9 mouse cellular contexts compared by ENCODE assay signal in genomic region chr1:90153787-90154186, GRCm38 (mm10). TPM values are rescaled to one million over a fixed set of nuclear protein-coding genes. Genes with fewer than 3 reads are reported as not detected.
A peak's percentile ranks its signal among the peaks of the same experiment; 100 is the strongest.
DNase-seq lines count a peak whose midpoint lies in the region; ATAC-seq and TF ChIP-seq lines count a peak whose summit lies in the region.
"Had no signal": no experiment of that assay in that cellular context is flagged by ENCODE, and none has a peak within 500 bp of the region (broad histone marks: within the 10 kb centered on the region; RNA-seq: fewer than 3 reads in every experiment).

No protein-coding gene starts in this region.

- no peak for DNase-seq in left cerebral cortex, adult 2 months (ENCODE audit: extremely low spot score in 1 of 2, low spot score in 2 of 2)
- DNase-seq in left cerebral cortex, postnatal 14 days (ENCODE audit: low spot score in 2 of 2) = no peak
- peak; percentile 42 for DNase-seq in limb, embryonic 10.5 days (ENCODE audit: low spot score)
- no peak for DNase-seq in urinary bladder, adult 2 months (ENCODE audit: low spot score)
- no peak for DNase-seq in left cerebral cortex, adult 11 months (ENCODE audit: low spot score)
- DNase-seq in gastrocnemius, postnatal 4 days (ENCODE audit: low spot score in 2 of 2) = no peak

- H3K4me3 ChIP-seq in left cerebral cortex, adult 2 months = peak overlapping the region; percentile 28
- H3K4me3 ChIP-seq in forebrain, embryonic 12.5 days (replicated peaks) = peak overlapping the region; percentile 11; the same call in 1 of the 2 replicates
- peak overlapping the region; percentile 36 for H3K4me3 ChIP-seq in limb, embryonic 10.5 days
- peak overlapping the region; percentile 13 for H3K4me3 ChIP-seq in neural tube, embryonic 15.5 days (replicated peaks)

- H3K4me1 ChIP-seq in forebrain, embryonic 12.5 days = peaks cover 17% of the 10 kb centered on the region
- peaks cover 25% of the 10 kb centered on the region for H3K4me1 ChIP-seq in limb, embryonic 10.5 days
- peaks cover 18% of the 10 kb centered on the region for H3K4me1 ChIP-seq in neural tube, embryonic 15.5 days

- peak; percentile 42; the same call in 1 of the 2 replicates for ATAC-seq in forebrain, embryonic 12.5 days (ENCODE audit: low FRiP score)
- no peak for ATAC-seq in neural tube, embryonic 15.5 days (ENCODE audit: low FRiP score)

- no peaks in the 10 kb centered on the region for H3K27me3 ChIP-seq in forebrain, embryonic 12.5 days
- peaks cover 42% of the 10 kb centered on the region for H3K27me3 ChIP-seq in limb, embryonic 10.5 days (ENCODE audit: low read depth, poor library complexity, severe bottlenecking)
- no peaks in the 10 kb centered on the region for H3K27me3 ChIP-seq in neural tube, embryonic 15.5 days (replicated peaks)

- TF ChIP-seq CTCF in left cerebral cortex, adult 2 months (IDR thresholded peaks at IDR 0.05) = no peak

- peak overlapping the region; percentile 47 for H3K4me2 ChIP-seq in forebrain, embryonic 12.5 days
- H3K4me2 ChIP-seq in neural tube, embryonic 15.5 days = peak overlapping the region; percentile 53

- intact Hi-C loops in left cerebral cortex, adult 2 months (cut with DNase I) = no loop called here
- intact Hi-C loops in left cerebral cortex, postnatal 14 days (cut with DNase I) = no loop called here

- no peaks in the 10 kb centered on the region for H3K36me3 ChIP-seq in forebrain, embryonic 12.5 days (replicated peaks)
- H3K36me3 ChIP-seq in limb, embryonic 10.5 days = no peaks in the 10 kb centered on the region
- H3K36me3 ChIP-seq in neural tube, embryonic 15.5 days = no peaks in the 10 kb centered on the region

- 7% methylated on average over 6 of the region's 6 CpGs for WGBS in forebrain, embryonic 12.5 days
- 21% methylated on average over 6 of the region's 6 CpGs for WGBS in limb, embryonic 10.5 days
- WGBS in neural tube, embryonic 15.5 days = 8% methylated on average over 6 of the region's 6 CpGs

- H3K9ac ChIP-seq in forebrain, embryonic 12.5 days = no peak overlapping the region; the same call in 1 of the 2 replicates
- H3K9ac ChIP-seq in neural tube, embryonic 15.5 days (replicated peaks) = no peak overlapping the region

- H3K9me3 ChIP-seq in forebrain, embryonic 12.5 days = no peaks in the 10 kb centered on the region
- no peaks in the 10 kb centered on the region for H3K9me3 ChIP-seq in limb, embryonic 10.5 days (replicated peaks)
- no peaks in the 10 kb centered on the region for H3K9me3 ChIP-seq in neural tube, embryonic 15.5 days (replicated peaks)

- H3K27ac ChIP-seq in left cerebral cortex, adult 2 months = no peak overlapping the region
- peak overlapping the region; percentile 43 for H3K27ac ChIP-seq in forebrain, embryonic 12.5 days
- peak overlapping the region; percentile 78 for H3K27ac ChIP-seq in limb, embryonic 10.5 days
- 0 out of 2 replicates have a peak overlapping the region, but pooled peaks have one; percentile 7 for H3K27ac ChIP-seq in neural tube, embryonic 15.5 days (replicated peaks)

RNA-seq across cellular contexts. Expression of gene Iqca, which starts 0.6 kb away (rescaled TPM):
- under 1 TPM; 0.29 to 0.75 TPM for total RNA-seq in left cerebral cortex, adult 2 months (2021)
- total RNA-seq in left cerebral cortex, postnatal 14 days (2021) = under 1 TPM; 0.70 to 0.86 TPM
- polyA plus RNA-seq in forebrain, embryonic 12.5 days (2016; fragmentation: Nextera tagmentation; extraction: Ambion mirVana) = 0.56 TPM in 1 of 2 replicates, not detected in the other
- polyA plus RNA-seq in limb, embryonic 10.5 days (2016; fragmentation: Nextera tagmentation; extraction: Ambion mirVana) = not detected in 2 replicates
- polyA plus RNA-seq in neural tube, embryonic 15.5 days (2015; fragmentation: Nextera tagmentation; extraction: Ambion mirVana) = 0.42 and 0.52 TPM in 2 replicates
- 0.09 TPM in 1 of 2 replicates, not detected in the other for polyA plus RNA-seq in urinary bladder, adult 2 months (2012; rRNA removed)
- total RNA-seq in gastrocnemius, postnatal 4 days (2021) = not detected
- total RNA-seq: MEL had no signal

RNA-seq across cellular contexts. Expression of gene Ackr3, which starts 50.0 kb away (rescaled TPM):
- total RNA-seq in left cerebral cortex, adult 2 months (2021) = 1 to 10 TPM; 7.4 to 9.9 TPM
- 10 to 100 TPM in 1 of 2 experiments, 1 to 10 TPM in 1; 7.2 to 10.5 TPM for total RNA-seq in left cerebral cortex, postnatal 14 days (2021)
- polyA plus RNA-seq in forebrain, embryonic 12.5 days (2016; fragmentation: Nextera tagmentation; extraction: Ambion mirVana) = 25.5 and 28.7 TPM in 2 replicates
- polyA plus RNA-seq in limb, embryonic 10.5 days (2016; fragmentation: Nextera tagmentation; extraction: Ambion mirVana) = 12.9 and 16.5 TPM in 2 replicates
- polyA plus RNA-seq in neural tube, embryonic 15.5 days (2015; fragmentation: Nextera tagmentation; extraction: Ambion mirVana) = 7.5 and 7.7 TPM in 2 replicates
- 71.7 and 104 TPM in 2 replicates for polyA plus RNA-seq in urinary bladder, adult 2 months (2012; rRNA removed)
- total RNA-seq in gastrocnemius, postnatal 4 days (2021) = 10 to 100 TPM; 12.7 to 18.9 TPM
- total RNA-seq: MEL had no signal
